Mouse (Mus musculus) midbrain, embryonic 13.5 days (tissue): ENCODE results near the gene Ackr3. TPM values are rescaled to one million over a fixed set of nuclear protein-coding genes. Genes with fewer than 3 reads are reported as not detected.

Experiments used
- ATAC-seq: fragments of 200-750 bp; cut with Nextera tagmentation; 2 replicates; pipeline ENCODE4 v1.8.0; 2017; ENCODE audit warnings: mild to moderate bottlenecking, moderate TSS enrichment, moderate library complexity
- H3K27ac ChIP-seq: fragments of 300-500 bp; sonication (generic); 2 replicates; pipeline ENCODE4 v1.5.1; 2015; ENCODE audit warnings: inconsistent platforms, mild to moderate bottlenecking, moderate library complexity
- H3K27me3 ChIP-seq: fragments of 300-500 bp; sonication (generic); 2 replicates; pipeline ENCODE4 v1.6.1; 2015; ENCODE audit warnings: mild to moderate bottlenecking, inconsistent platforms
- H3K36me3 ChIP-seq: fragments of 300-500 bp; sonication (generic); 2 replicates; pipeline ENCODE4 v1.6.1; 2015; ENCODE audit warnings: mild to moderate bottlenecking, inconsistent platforms
- H3K4me1 ChIP-seq: fragments of 300-500 bp; sonication (generic); replicated peaks from 2 replicates; pipeline ENCODE4 v1.6.1; 2015; ENCODE audit warnings: inconsistent platforms
- H3K4me2 ChIP-seq: fragments of 300-500 bp; sonication (generic); replicated peaks from 2 replicates; pipeline ENCODE4 v1.6.1; 2015; ENCODE audit warnings: moderate library complexity, mild to moderate bottlenecking, inconsistent platforms
- H3K4me3 ChIP-seq: fragments of 300-500 bp; sonication (generic); replicated peaks from 2 replicates; pipeline ENCODE4 v1.5.1; 2015; ENCODE audit warnings: mild to moderate bottlenecking, inconsistent platforms
- H3K9ac ChIP-seq: fragments of 300-500 bp; sonication (generic); replicated peaks from 2 replicates; pipeline ENCODE4 v1.6.1; 2015; ENCODE audit warnings: mild to moderate bottlenecking, inconsistent platforms
- H3K9me3 ChIP-seq: fragments of 300-500 bp; sonication (generic); 2 replicates; pipeline ENCODE4 v1.6.1; 2016; ENCODE audit warnings: mild to moderate bottlenecking, inconsistent platforms
- WGBS: fragments of 180-500 bp; shearing (Covaris S2); methylation state at CpG from one replicate; pipeline ENCODE4 v1.1.7; 2015; 5-methylcytosine and 5-hydroxymethylcytosine counted together
- polyA plus RNA-seq: library from polyadenylated mRNA; unstranded; fragments of >200 nt; fragmentation: Nextera tagmentation; extraction: Ambion mirVana; gene quantifications from 2 replicates; pipeline ENCODE4 v1.2.1, GENCODE M21; 2015

The Ackr3 gene
- polyA plus RNA-seq, 1 experiment from 2014 or later, result 17.1 TPM

GRCm38 (mm10) chr1:90231591-90232490 is 28.1 kb downstream of the Ackr3 start:
- Histone ChIP-seq H3K9me3 (no peaks in the 10 kb centered on the region), H3K36me3 (no peaks in the 10 kb centered on the region), H3K4me1 (peaks cover 49% of the 10 kb centered on the region), H3K27ac (no peak overlapping the region), H3K4me2 (no peak overlapping the region), H3K4me3 (no peak overlapping the region), H3K27me3 (no peaks in the 10 kb centered on the region), H3K9ac (no peak overlapping the region)
- whole genome bisulfite sequencing, result 81% methylated on average over 22 of the region's 22 CpGs
- ATAC-seq, result no peak

DNA sequence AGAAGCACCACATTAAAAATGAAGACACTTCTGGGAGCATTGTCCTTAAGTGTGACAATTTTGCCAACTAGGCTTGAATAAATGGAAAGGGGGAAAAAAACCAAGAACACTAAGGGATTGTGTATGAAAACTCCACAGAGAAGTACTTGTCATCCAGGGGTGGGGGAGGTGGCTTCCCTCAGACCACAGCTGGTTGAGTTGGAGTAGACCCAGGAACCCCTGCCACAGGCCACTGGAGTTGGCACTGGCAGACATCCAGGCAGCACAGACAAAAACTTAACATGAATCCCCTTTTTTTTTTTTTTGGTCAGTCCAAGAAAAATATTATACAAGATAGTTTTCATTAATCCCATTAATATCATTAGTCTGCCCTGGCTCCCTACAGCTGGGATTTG is 28.7 kb downstream of the Ackr3 start:
- Histone ChIP-seq H3K36me3 (no peaks in the 10 kb centered on the region), H3K4me3 (no peak overlapping the region), H3K9me3 (no peaks in the 10 kb centered on the region), H3K27me3 (no peaks in the 10 kb centered on the region), H3K4me2 (no peak overlapping the region), H3K4me1 (peaks cover 46% of the 10 kb centered on the region), H3K9ac (no peak overlapping the region), H3K27ac (no peak overlapping the region)
- no peak for ATAC-seq

DNA sequence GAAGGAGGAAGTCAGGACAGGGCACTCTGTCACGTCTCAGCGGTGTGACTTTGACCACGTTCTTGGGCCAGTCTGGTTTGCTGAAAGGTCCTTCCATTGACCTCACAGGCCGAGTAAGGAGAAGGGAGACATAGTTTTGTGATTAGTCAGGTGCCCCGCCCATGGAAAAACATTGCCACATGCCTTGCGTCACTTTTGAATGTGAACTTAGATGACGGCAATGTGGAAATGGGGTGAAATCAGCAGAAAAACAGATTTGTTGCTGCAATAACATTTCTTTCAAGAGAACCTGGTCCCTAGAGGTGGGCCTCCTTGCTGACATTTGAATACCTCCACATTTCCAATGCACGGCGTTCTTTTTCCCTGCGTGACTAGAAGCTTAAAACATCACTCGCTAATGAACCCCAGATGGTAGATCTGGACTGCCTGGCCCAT is 30.9 kb downstream of the Ackr3 start:
- Histone ChIP-seq H3K4me1 (peaks cover 29% of the 10 kb centered on the region), H3K36me3 (no peaks in the 10 kb centered on the region), H3K9ac (no peak overlapping the region), H3K27ac (no peak overlapping the region), H3K4me3 (no peak overlapping the region), H3K4me2 (no peak overlapping the region), H3K9me3 (no peaks in the 10 kb centered on the region), H3K27me3 (no peaks in the 10 kb centered on the region)
- no peak for ATAC-seq
- 76% methylated on average over 11 of the region's 11 CpGs for WGBS

- no peak overlapping the region for H3K4me3 ChIP-seq
- peaks cover 24% of the 10 kb centered on the region for H3K4me1 ChIP-seq
- H3K4me2 ChIP-seq, result no peak overlapping the region
- H3K9me3 ChIP-seq, result no peaks in the 10 kb centered on the region
- no peak overlapping the region for H3K9ac ChIP-seq
- no peaks in the 10 kb centered on the region for H3K36me3 ChIP-seq
- ATAC-seq, result no peak
- WGBS, result 89% methylated on average over 2 of the region's 2 CpGs
- H3K27ac ChIP-seq, result no peak overlapping the region
- H3K27me3 ChIP-seq, result no peaks in the 10 kb centered on the region
Measured at GRCm38 (mm10) chr1:90236640-90237039, 32.9 kb downstream of the Ackr3 start.

DNA sequence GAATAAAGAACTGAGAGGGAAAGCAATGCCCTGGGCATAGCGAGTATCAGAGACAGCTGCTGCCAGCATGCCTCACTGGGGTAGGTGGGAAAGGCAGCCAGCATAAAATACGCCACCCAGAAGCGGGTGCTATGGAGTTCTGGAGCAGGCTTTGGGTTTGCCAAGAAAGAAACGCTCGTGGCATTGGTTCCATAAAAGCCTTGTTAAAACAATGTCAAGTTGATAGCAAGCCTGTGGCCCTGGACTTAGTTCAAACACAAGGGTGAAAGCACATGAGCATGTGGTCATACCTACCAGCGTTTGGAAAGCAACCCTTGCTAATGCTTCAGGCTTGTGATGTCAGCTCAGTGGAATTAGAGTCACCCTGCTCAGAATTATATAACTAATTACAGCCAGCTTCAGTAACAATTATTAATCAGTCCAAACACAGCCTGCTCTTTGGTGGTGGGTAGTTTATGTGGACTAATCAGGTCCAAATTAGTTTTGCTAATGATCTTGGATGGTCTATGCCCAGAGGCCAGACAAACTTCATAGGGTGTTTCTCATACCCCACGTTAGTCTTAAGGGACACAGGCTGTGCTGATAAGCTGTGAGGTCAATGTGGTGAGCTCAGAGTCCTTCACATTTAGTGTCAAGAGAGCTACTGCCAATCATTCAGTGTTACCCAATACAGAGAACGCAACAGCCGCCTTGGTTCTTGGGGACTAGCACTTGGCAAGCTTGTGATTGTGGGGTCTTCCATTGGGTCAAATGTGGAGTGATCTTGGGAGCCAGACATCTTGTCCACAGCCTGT is 34.5 kb downstream of the Ackr3 start:
- no peak for ATAC-seq

GRCm38 (mm10) chr1:90239336-90240225 is 35.8 kb downstream of the Ackr3 start:
- Histone ChIP-seq H3K9me3 (no peaks in the 10 kb centered on the region), H3K27me3 (no peaks in the 10 kb centered on the region), H3K4me2 (no peak overlapping the region), H3K9ac (no peak overlapping the region), H3K4me3 (no peak overlapping the region), H3K36me3 (no peaks in the 10 kb centered on the region), H3K4me1 (peaks cover 6% of the 10 kb centered on the region), H3K27ac (no peak overlapping the region)
- 89% methylated on average over 16 of the region's 16 CpGs for WGBS
- no peak for ATAC-seq

More for the DNA sequence above, 34.5 kb downstream of the Ackr3 start:
- no peaks in the 10 kb centered on the region for H3K36me3 ChIP-seq
- H3K4me3 ChIP-seq, result no peak overlapping the region
- no peaks in the 10 kb centered on the region for H3K27me3 ChIP-seq
- peaks cover 19% of the 10 kb centered on the region for H3K4me1 ChIP-seq
- 89% methylated on average over 9 of the region's 9 CpGs for WGBS
- no peaks in the 10 kb centered on the region for H3K9me3 ChIP-seq
- H3K27ac ChIP-seq, result no peak overlapping the region
- no peak overlapping the region for H3K4me2 ChIP-seq
- no peak overlapping the region for H3K9ac ChIP-seq

GRCm38 (mm10) chr1:90240287-90240686 is 36.5 kb downstream of the Ackr3 start:
- Histone ChIP-seq H3K9ac (no peak overlapping the region), H3K4me3 (no peak overlapping the region), H3K9me3 (no peaks in the 10 kb centered on the region), H3K27me3 (no peaks in the 10 kb centered on the region), H3K36me3 (no peaks in the 10 kb centered on the region), H3K4me1 (no peaks in the 10 kb centered on the region), H3K27ac (no peak overlapping the region), H3K4me2 (no peak overlapping the region)
- WGBS, result 87% methylated on average over 4 of the region's 4 CpGs
- ATAC-seq, result no peak

DNA sequence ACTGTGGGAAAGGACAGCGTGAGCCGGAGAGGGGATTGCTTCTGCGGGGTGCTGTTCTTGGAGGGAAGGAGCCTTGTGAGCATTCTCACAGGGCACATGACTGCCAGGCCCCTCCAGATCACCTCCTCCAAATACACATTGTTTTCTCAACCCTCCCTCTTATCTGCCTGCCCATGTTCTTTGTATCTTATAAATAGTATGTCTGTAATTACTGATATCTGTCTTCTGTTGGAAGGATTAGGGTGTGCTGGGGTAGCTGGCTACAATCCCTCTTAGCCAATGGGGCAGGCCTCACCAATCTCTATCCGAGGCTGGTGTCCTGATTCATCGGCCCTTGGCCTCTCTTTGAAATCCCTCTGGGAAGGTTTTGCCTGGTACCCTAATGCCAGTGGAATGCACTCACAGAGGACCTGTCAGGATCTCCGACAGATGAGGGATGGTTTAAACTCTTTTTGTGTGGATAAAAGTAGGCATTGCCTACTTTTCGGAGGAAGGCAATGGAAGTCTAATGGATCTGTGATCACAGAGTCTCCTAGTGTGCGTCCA is 38.7 kb downstream of the Ackr3 start:
- WGBS, result 78% methylated on average over 8 of the region's 8 CpGs
- no peak overlapping the region for H3K9ac ChIP-seq
- no peak for ATAC-seq

GRCm38 (mm10) chr1:90244537-90244936 is 40.8 kb downstream of the Ackr3 start:
- Histone ChIP-seq H3K4me2 (no peak overlapping the region), H3K27me3 (no peaks in the 10 kb centered on the region), H3K4me1 (peaks cover 20% of the 10 kb centered on the region), H3K9me3 (no peaks in the 10 kb centered on the region), H3K9ac (no peak overlapping the region), H3K27ac (no peak overlapping the region), H3K4me3 (no peak overlapping the region), H3K36me3 (no peaks in the 10 kb centered on the region)
- no peak for ATAC-seq
- WGBS, result 84% methylated on average over 1 of the region's 1 CpGs

More for the DNA sequence above, 38.7 kb downstream of the Ackr3 start:
- no peaks in the 10 kb centered on the region for H3K36me3 ChIP-seq
- H3K4me3 ChIP-seq, result no peak overlapping the region
- H3K4me1 ChIP-seq, result peaks cover 15% of the 10 kb centered on the region
- no peaks in the 10 kb centered on the region for H3K27me3 ChIP-seq
- no peak overlapping the region for H3K27ac ChIP-seq
- H3K4me2 ChIP-seq, result no peak overlapping the region
- H3K9me3 ChIP-seq, result no peaks in the 10 kb centered on the region

GRCm38 (mm10) chr1:90245533-90245932 is 41.8 kb downstream of the Ackr3 start:
- no peak overlapping the region for H3K4me2 ChIP-seq
- ATAC-seq, result 0 out of 2 replicates have a peak, but pooled peaks have one; percentile 28
- H3K36me3 ChIP-seq, result no peaks in the 10 kb centered on the region
- 83% methylated on average over 7 of the region's 7 CpGs for WGBS
- no peak overlapping the region for H3K9ac ChIP-seq
- H3K4me3 ChIP-seq, result no peak overlapping the region
- H3K27me3 ChIP-seq, result no peaks in the 10 kb centered on the region
- H3K4me1 ChIP-seq, result peaks cover 24% of the 10 kb centered on the region
- no peaks in the 10 kb centered on the region for H3K9me3 ChIP-seq
- no peak overlapping the region for H3K27ac ChIP-seq

DNA sequence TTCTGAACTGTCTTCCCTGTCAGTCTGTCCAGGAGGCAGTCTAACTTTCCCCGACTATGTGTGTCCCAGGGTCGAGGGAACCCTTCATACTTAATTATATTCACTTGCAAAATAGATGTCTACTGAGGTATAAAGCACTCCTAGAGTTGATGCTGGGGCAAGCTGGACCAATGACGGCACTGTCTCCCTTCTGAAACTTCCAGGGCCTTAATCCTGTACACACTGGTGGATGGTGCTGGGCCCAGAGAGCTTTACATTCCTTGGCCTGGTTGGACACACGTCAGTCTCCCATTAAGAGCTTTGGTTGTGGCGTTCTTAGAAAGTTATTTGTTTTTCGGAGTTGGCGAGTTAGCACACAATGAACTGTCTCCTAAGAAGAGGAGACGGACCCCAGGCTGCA is 42.3 kb downstream of the Ackr3 start:
- Histone ChIP-seq H3K9ac (no peak overlapping the region), H3K4me2 (no peak overlapping the region), H3K27ac (no peak overlapping the region), H3K36me3 (no peaks in the 10 kb centered on the region), H3K9me3 (no peaks in the 10 kb centered on the region), H3K4me1 (peaks cover 24% of the 10 kb centered on the region), H3K4me3 (no peak overlapping the region), H3K27me3 (no peaks in the 10 kb centered on the region)
- 0 out of 2 replicates have a peak, but pooled peaks have one; percentile 36 for ATAC-seq
- WGBS, result 25% methylated on average over 8 of the region's 8 CpGs
